Comparison of ENCODE assay signal across 26 mouse cellular contexts in genomic region chr3:119165691-119166090, GRCm38 (mm10).
DNase-seq lines count a peak whose midpoint lies in the region; ATAC-seq and TF ChIP-seq lines count a peak whose summit lies in the region.
"Had no signal": no experiment of that assay in that cellular context is flagged by ENCODE, and none has a peak within 500 bp of the region (broad histone marks: within the 10 kb centered on the region; RNA-seq: fewer than 3 reads in every experiment).

No protein-coding gene starts in this region.

- no peaks in the 10 kb centered on the region for H3K36me3 ChIP-seq in midbrain, embryonic 11.5 days (ENCODE audit: control insufficient read depth, insufficient read depth, low read length)
- no peaks in the 10 kb centered on the region for H3K36me3 ChIP-seq in midbrain, embryonic 16.5 days (ENCODE audit: control insufficient read depth, insufficient read depth, low read length)
- H3K36me3 ChIP-seq in forebrain, embryonic 12.5 days (replicated peaks) = no peaks in the 10 kb centered on the region
- H3K36me3 ChIP-seq in forebrain, postnatal 0 days (ENCODE audit: insufficient read depth) = no peaks in the 10 kb centered on the region
- H3K36me3 ChIP-seq: heart, embryonic 12.5 days; kidney, embryonic 15.5 days; limb, embryonic 10.5 days; limb, embryonic 15.5 days; neural tube, embryonic 15.5 days had no signal

- H3K27me3 ChIP-seq in midbrain, embryonic 11.5 days (ENCODE audit: control insufficient read depth, insufficient read depth, low read length) = no peaks in the 10 kb centered on the region
- no peaks in the 10 kb centered on the region for H3K27me3 ChIP-seq in midbrain, embryonic 16.5 days (ENCODE audit: control insufficient read depth, insufficient read depth, low read depth, low read length)
- H3K27me3 ChIP-seq in forebrain, embryonic 12.5 days = no peaks in the 10 kb centered on the region
- H3K27me3 ChIP-seq in forebrain, postnatal 0 days (ENCODE audit: insufficient read depth, low read length) = no peaks in the 10 kb centered on the region
- H3K27me3 ChIP-seq: CH12.LX; heart, embryonic 12.5 days; kidney, embryonic 15.5 days; limb, embryonic 15.5 days; neural tube, embryonic 15.5 days had no signal

- H3K4me3 ChIP-seq in midbrain, embryonic 11.5 days (ENCODE audit: low read depth, low read length) = no peak overlapping the region
- no peak overlapping the region for H3K4me3 ChIP-seq in midbrain, embryonic 16.5 days (ENCODE audit: low read depth, low read length)
- no peak overlapping the region for H3K4me3 ChIP-seq in forebrain, embryonic 12.5 days (replicated peaks)
- H3K4me3 ChIP-seq in forebrain, postnatal 0 days (ENCODE audit: low read depth, low read length) = no peak overlapping the region
- H3K4me3 ChIP-seq: gastrocnemius, adult 2 months; heart, adult 2 months; heart, embryonic 12.5 days; kidney, embryonic 15.5 days; limb, embryonic 10.5 days; limb, embryonic 15.5 days; neural tube, embryonic 15.5 days had no signal

- no peak for ATAC-seq in midbrain, embryonic 11.5 days (ENCODE audit: low FRiP score)
- no peak for ATAC-seq in midbrain, embryonic 16.5 days
- ATAC-seq in forebrain, embryonic 12.5 days (ENCODE audit: low FRiP score) = peak; percentile 39; the same call in 1 of the 2 replicates
- no peak for ATAC-seq in forebrain, postnatal 0 days
- ATAC-seq: hindbrain, embryonic 16.5 days had no signal

- H3K9ac ChIP-seq in midbrain, embryonic 11.5 days (ENCODE audit: low read length) = no peak overlapping the region
- no peak overlapping the region for H3K9ac ChIP-seq in midbrain, embryonic 16.5 days (ENCODE audit: low read depth, low read length)
- H3K9ac ChIP-seq in forebrain, embryonic 12.5 days = no peak overlapping the region
- no peak overlapping the region for H3K9ac ChIP-seq in forebrain, postnatal 0 days
- H3K9ac ChIP-seq: heart, embryonic 12.5 days; kidney, embryonic 15.5 days; limb, embryonic 15.5 days; liver, embryonic 14.5 days; lung, embryonic 14.5 days; neural tube, embryonic 15.5 days had no signal

- H3K4me1 ChIP-seq in midbrain, embryonic 11.5 days (ENCODE audit: control insufficient read depth, insufficient read depth, low read length) = peaks cover 4% of the 10 kb centered on the region; the same call in 1 of the 2 replicates
- peaks cover 3% of the 10 kb centered on the region; the same call in 1 of the 2 replicates for H3K4me1 ChIP-seq in midbrain, embryonic 16.5 days (ENCODE audit: control insufficient read depth, insufficient read depth, low read length)
- H3K4me1 ChIP-seq in forebrain, embryonic 12.5 days = peaks cover 12% of the 10 kb centered on the region
- H3K4me1 ChIP-seq in forebrain, postnatal 0 days (ENCODE audit: insufficient read depth) = no peaks in the 10 kb centered on the region
- H3K4me1 ChIP-seq: heart, embryonic 12.5 days; kidney, embryonic 15.5 days; limb, embryonic 15.5 days; neural tube, embryonic 15.5 days had no signal

- TF ChIP-seq CTCF in forebrain, postnatal 0 days (IDR thresholded peaks at IDR 0.05; ENCODE audit: low read depth) = no peak

- DNase-seq in adrenal gland, adult 2 months = peak; percentile 14
- DNase-seq in adrenal gland, adult 8-10 months = no peak
- peak; percentile 60 for DNase-seq in midbrain, embryonic 11.5 days (ENCODE audit: low spot score, missing footprints)
- no peak for DNase-seq in forebrain, postnatal 0 days
- DNase-seq in right cerebral cortex, postnatal 36 days (ENCODE audit: low spot score in 2 of 2) = no peak
- DNase-seq in left cerebral cortex, adult 8-10 months (ENCODE audit: low spot score in 2 of 2) = no peak
- DNase-seq: cerebellum, adult 2 months; cerebellum, postnatal 25 days; gastrocnemius, adult 2 months; gastrocnemius, postnatal 36 days; heart, adult 2 months; kidney, adult 18-20 months; kidney, postnatal 25 days; layer of hippocampus, postnatal 36 days; lung, embryonic 14.5 days; lung, postnatal 14 days had no signal

- H3K27ac ChIP-seq in midbrain, embryonic 11.5 days (ENCODE audit: low read depth, low read length) = no peak overlapping the region
- H3K27ac ChIP-seq in midbrain, embryonic 16.5 days (ENCODE audit: low read length) = no peak overlapping the region
- no peak overlapping the region for H3K27ac ChIP-seq in forebrain, embryonic 12.5 days
- H3K27ac ChIP-seq in forebrain, postnatal 0 days (ENCODE audit: low read depth, low read length) = no peak overlapping the region
- H3K27ac ChIP-seq: gastrocnemius, adult 2 months; heart, adult 2 months; kidney, embryonic 15.5 days; limb, embryonic 10.5 days; limb, embryonic 15.5 days; liver, embryonic 14.5 days; neural tube, embryonic 15.5 days had no signal

- H3K4me2 ChIP-seq in midbrain, embryonic 11.5 days = no peak overlapping the region
- H3K4me2 ChIP-seq in midbrain, embryonic 16.5 days (ENCODE audit: low read length) = no peak overlapping the region
- peak overlapping the region; percentile 17 for H3K4me2 ChIP-seq in forebrain, embryonic 12.5 days
- H3K4me2 ChIP-seq in forebrain, postnatal 0 days (ENCODE audit: low read depth) = 0 out of 2 replicates have a peak overlapping the region, but pooled peaks have one; percentile 11
- H3K4me2 ChIP-seq: heart, embryonic 12.5 days; kidney, embryonic 15.5 days; limb, embryonic 15.5 days; lung, embryonic 14.5 days; neural tube, embryonic 15.5 days had no signal

- no peaks in the 10 kb centered on the region for H3K9me3 ChIP-seq in midbrain, embryonic 11.5 days (ENCODE audit: control insufficient read depth, low read length)
- H3K9me3 ChIP-seq in midbrain, embryonic 16.5 days (replicated peaks; ENCODE audit: control insufficient read depth, low read length, poor library complexity, severe bottlenecking) = no peaks in the 10 kb centered on the region
- H3K9me3 ChIP-seq in forebrain, embryonic 12.5 days = no peaks in the 10 kb centered on the region
- no peaks in the 10 kb centered on the region for H3K9me3 ChIP-seq in forebrain, postnatal 0 days (ENCODE audit: low read length)
- H3K9me3 ChIP-seq: heart, embryonic 12.5 days; kidney, embryonic 15.5 days; limb, embryonic 10.5 days; limb, embryonic 15.5 days; neural tube, embryonic 15.5 days had no signal

- WGBS in midbrain, embryonic 11.5 days = 70% methylated on average over 6 of the region's 6 CpGs
- WGBS in midbrain, embryonic 16.5 days = 40% methylated on average over 6 of the region's 6 CpGs
- 29% methylated on average over 6 of the region's 6 CpGs for WGBS in forebrain, embryonic 12.5 days
- WGBS in forebrain, postnatal 0 days = 13% methylated on average over 6 of the region's 6 CpGs

Comparison
In these comparisons a context has a peak if more than half of its experiments do, and no peak if none do; other contexts are left out.
1. DNase-seq: peak in adrenal gland, adult 2 months (single experiment) and midbrain, embryonic 11.5 days (single experiment); none in adrenal gland, adult 8-10 months (single experiment), forebrain, postnatal 0 days (single experiment), right cerebral cortex, postnatal 36 days (0 of 2) and left cerebral cortex, adult 8-10 months (0 of 2).
2. H3K4me2 ChIP-seq: peak in forebrain, embryonic 12.5 days (single experiment) and forebrain, postnatal 0 days (single experiment); none in midbrain, embryonic 11.5 days (single experiment) and midbrain, embryonic 16.5 days (single experiment).